Mouse (Mus musculus) megakaryocyte-erythroid progenitor cell, adult 5 weeks (primary cell): ENCODE data around the gene Gm10999. TPM values are rescaled to one million over a fixed set of nuclear protein-coding genes. Genes with fewer than 3 reads are reported as not detected.

Source experiments
- polyA plus RNA-seq: library from polyadenylated mRNA; stranded (reverse); fragments of >175 nt; gene quantifications from 2 replicates; pipeline ENCODE4 v1.2.3, GENCODE M21; 2012

The Gm10999 gene
- not detected in 2 replicates for polyA plus RNA-seq

GRCm38 (mm10) chr8:129131561-129131960 is at the start of gene Gm10999:
Gene Gm10999, minus strand, starts transcription at chr8:129131661.

Other genes with a start within 250 kb of the Gm10999 start
- gene Ccdc7a, start 66.1 kb downstream of the Gm10999 start, polyA plus RNA-seq, result not detected in 2 replicates
- gene Ccdc7b, start 64.5 kb downstream of the Gm10999 start, polyA plus RNA-seq, result not detected in 2 replicates
- 0.34 and 0.48 TPM in 2 replicates for gene 2610044O15Rik8, start 102.7 kb upstream of the Gm10999 start, polyA plus RNA-seq